Mouse (Mus musculus) ES-Bruce4 (cell line): ENCODE data around the gene Plscr4. TPM values are rescaled to one million over a fixed set of nuclear protein-coding genes. Genes with fewer than 3 reads are reported as not detected.

Source experiments
- H3K27ac ChIP-seq: 2 replicates; pipeline ENCODE4 v1.5.1; 2012; ENCODE audit warnings: low read length, inconsistent platforms; ENCODE audit not compliant: insufficient read depth
- H3K27me3 ChIP-seq: 2 replicates; pipeline ENCODE4 v1.6.1; 2012; ENCODE audit warnings: mild to moderate bottlenecking, low read length, inconsistent platforms; ENCODE audit not compliant: control insufficient read depth, poor library complexity, insufficient read depth, severe bottlenecking
- H3K36me3 ChIP-seq: 2 replicates; pipeline ENCODE4 v1.6.1; 2012; ENCODE audit warnings: inconsistent platforms, mild to moderate bottlenecking, low read length, moderate library complexity; ENCODE audit not compliant: control insufficient read depth, poor library complexity, insufficient read depth, severe bottlenecking
- H3K4me1 ChIP-seq: one replicate; pipeline ENCODE4 v1.8.1; 2011; ENCODE audit warnings: low read length; ENCODE audit not compliant: control insufficient read depth, insufficient read depth
- H3K4me3 ChIP-seq: 2 replicates; pipeline ENCODE4 v1.5.1; 2011; ENCODE audit warnings: low read depth, mild to moderate bottlenecking, low read length
- H3K9ac ChIP-seq: 2 replicates; pipeline ENCODE4 v1.6.1; 2012; ENCODE audit warnings: low read depth, mild to moderate bottlenecking, inconsistent platforms; ENCODE audit not compliant: poor library complexity, severe bottlenecking
- H3K9me3 ChIP-seq: replicated peaks from 2 replicates; pipeline ENCODE4 v1.6.1; 2012; ENCODE audit warnings: mild to moderate bottlenecking, low read length, inconsistent platforms; ENCODE audit not compliant: control insufficient read depth, poor library complexity, insufficient read depth, severe bottlenecking
- CTCF ChIP-seq: IDR thresholded peaks from one replicate; pipeline ENCODE4 v1.8.1; 2011; ENCODE audit warnings: low read depth, low read length
- EP300 ChIP-seq: IDR thresholded peaks from 2 replicates; pipeline ENCODE4 v1.6.1; 2011; ENCODE audit warnings: low read depth, low read length; ENCODE audit not compliant: insufficient read depth
- POLR2A ChIP-seq: IDR thresholded peaks from one replicate; pipeline ENCODE4 v1.8.1; 2011; ENCODE audit warnings: low read length; ENCODE audit not compliant: insufficient read depth
- polyA plus RNA-seq: library from polyadenylated mRNA; stranded (reverse); fragments of >200 nt; gene quantifications from 2 replicates; pipeline ENCODE4 v1.2.4, GENCODE M21; 2011; ENCODE audit warnings: low read depth; ENCODE audit not compliant: missing spikeins, insufficient read depth, insufficient read length

Gene Plscr4
- polyA plus RNA-seq, 1 experiment = not detected

DNA sequence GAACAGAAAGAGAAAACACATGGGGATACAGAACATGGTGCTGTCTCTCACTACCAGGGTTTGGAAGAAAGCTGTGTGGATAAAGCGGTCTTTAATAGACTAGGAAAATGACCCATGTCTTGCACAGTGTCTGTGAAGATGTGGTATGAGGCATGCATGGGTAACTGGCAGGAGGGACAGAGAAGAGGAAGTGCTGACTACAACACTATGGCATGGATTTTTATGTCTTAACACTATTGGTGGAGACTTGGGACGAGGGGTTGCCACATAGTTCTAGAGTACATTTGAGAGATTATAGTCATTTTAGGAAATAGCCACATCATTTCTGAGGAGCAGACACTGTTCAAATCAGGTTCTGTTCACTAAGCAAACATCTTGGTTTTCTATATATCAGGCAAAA is 16.0 kb downstream of the Plscr4 start:
- Histone ChIP-seq H3K9me3 (no peaks in the 10 kb centered on the region), H3K4me3 (no peak overlapping the region), H3K27ac (no peak overlapping the region), H3K9ac (no peak overlapping the region), H3K36me3 (no peaks in the 10 kb centered on the region), H3K27me3 (no peaks in the 10 kb centered on the region), H3K4me1 (no peaks in the 10 kb centered on the region)
- TF ChIP-seq POLR2A = no peak
- TF ChIP-seq EP300 = no peak
- TF ChIP-seq CTCF = no peak

DNA sequence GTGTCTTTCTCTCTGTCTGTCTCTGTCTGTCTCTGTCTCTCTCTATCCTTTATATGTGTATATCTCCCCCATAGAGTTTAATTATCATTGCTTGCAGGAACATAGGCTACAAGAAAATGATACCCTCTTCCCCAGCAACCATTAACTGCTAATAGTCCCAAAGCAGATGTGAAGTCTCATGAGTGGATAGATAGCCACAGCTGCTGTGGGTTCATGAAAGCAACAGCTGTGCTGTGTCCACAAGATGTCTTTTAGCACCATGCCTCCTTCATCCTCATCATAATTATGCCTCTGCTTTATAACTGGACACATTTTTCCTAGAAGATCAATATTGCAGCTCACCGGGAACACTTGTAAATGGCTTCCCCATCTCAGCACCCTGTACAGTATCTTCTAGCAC is 17.1 kb downstream of the Plscr4 start:
- no peak overlapping the region for H3K27ac ChIP-seq
- no peak overlapping the region for H3K9ac ChIP-seq
- no peaks in the 10 kb centered on the region for H3K9me3 ChIP-seq
- TF ChIP-seq POLR2A (no peak), EP300 (no peak), CTCF (no peak)
- no peaks in the 10 kb centered on the region for H3K27me3 ChIP-seq
- H3K4me1 ChIP-seq = no peaks in the 10 kb centered on the region
- H3K4me3 ChIP-seq = no peak overlapping the region
- no peaks in the 10 kb centered on the region for H3K36me3 ChIP-seq

DNA sequence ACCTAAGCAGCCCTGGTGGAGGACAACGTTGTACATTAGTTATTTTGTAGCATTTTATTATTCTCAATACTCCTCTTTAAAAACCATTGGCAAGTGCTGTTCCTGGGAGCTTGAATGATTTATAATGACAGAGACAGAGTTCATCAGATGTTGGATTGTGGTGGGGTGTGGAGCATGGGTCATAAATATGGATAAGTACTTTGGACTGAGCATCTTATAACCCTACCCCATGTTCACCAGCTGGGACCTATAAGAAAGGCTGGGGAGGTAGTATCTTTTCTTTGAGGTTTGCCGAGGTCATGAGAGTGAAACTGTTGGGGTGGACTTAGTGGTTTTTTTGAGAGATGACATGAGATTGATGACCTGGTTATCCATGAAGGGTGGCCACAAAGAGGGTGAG is 24.5 kb downstream of the Plscr4 start:
- no peaks in the 10 kb centered on the region for H3K36me3 ChIP-seq
- H3K9me3 ChIP-seq = no peaks in the 10 kb centered on the region; the same call in 1 of the 2 replicates
- H3K9ac ChIP-seq = no peak overlapping the region
- no peak overlapping the region for H3K4me3 ChIP-seq
- no peaks in the 10 kb centered on the region for H3K27me3 ChIP-seq
- no peaks in the 10 kb centered on the region for H3K4me1 ChIP-seq
- no peak overlapping the region for H3K27ac ChIP-seq
- no peak for TF ChIP-seq POLR2A
- no peak for TF ChIP-seq EP300
- TF ChIP-seq CTCF = no peak

DNA sequence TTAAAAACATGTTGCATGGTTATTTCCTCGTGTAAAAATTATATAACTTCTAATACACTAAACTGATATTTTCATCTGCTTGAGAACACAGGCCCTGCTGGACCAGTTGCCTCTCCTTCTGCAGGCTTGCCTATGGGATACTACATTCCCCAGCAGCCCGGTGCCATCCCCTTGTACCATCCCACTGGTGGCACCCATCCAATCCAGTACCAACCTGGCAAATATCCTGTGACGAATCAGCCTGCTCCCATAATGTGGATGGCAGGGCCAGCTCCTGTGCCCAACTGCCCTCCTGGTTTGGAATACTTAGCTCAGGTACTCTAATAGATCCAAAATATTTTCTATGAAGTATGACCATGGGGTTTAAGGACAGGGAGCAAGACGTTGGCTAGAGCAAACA is 25.4 kb downstream of the Plscr4 start:
- H3K27ac ChIP-seq = no peak overlapping the region
- no peak overlapping the region for H3K4me3 ChIP-seq
- H3K9ac ChIP-seq = no peak overlapping the region
- no peaks in the 10 kb centered on the region for H3K36me3 ChIP-seq
- TF ChIP-seq EP300 = no peak
- no peak for TF ChIP-seq POLR2A
- no peak for TF ChIP-seq CTCF
- H3K9me3 ChIP-seq = no peaks in the 10 kb centered on the region; the same call in 1 of the 2 replicates
- H3K4me1 ChIP-seq = no peaks in the 10 kb centered on the region
- no peaks in the 10 kb centered on the region for H3K27me3 ChIP-seq

DNA sequence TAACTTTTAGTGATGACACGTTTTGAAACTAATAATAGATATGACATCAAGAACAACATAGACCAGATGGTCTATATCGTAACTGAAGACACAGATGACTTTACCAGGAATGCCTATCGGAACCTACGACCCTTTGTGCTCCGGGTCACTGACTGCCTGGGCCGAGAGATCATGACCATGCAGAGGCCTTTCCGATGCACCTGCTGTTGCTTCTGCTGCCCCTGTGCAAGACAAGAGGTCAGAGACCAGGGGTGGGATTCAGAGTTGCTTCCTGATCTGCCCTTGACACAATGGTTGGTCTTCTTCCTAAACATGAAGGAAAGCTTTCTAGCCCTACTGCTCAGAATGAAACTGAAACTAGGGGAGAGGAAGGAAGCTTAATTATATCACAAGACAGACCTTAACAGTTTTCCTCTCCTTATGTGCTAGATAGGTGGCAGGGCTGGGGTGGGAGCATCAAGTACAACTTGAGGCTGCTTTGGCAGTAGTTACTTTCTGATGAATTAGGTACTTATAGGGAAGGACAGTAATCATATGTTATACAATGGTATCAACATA is 27.6 kb downstream of the Plscr4 start:
- Histone ChIP-seq H3K27ac (no peak overlapping the region), H3K4me1 (no peaks in the 10 kb centered on the region), H3K9me3 (no peaks in the 10 kb centered on the region; the same call in 1 of the 2 replicates), H3K36me3 (no peaks in the 10 kb centered on the region), H3K9ac (no peak overlapping the region), H3K4me3 (no peak overlapping the region), H3K27me3 (no peaks in the 10 kb centered on the region)
- TF ChIP-seq CTCF = no peak
- TF ChIP-seq EP300 = no peak
- TF ChIP-seq POLR2A = no peak

- Histone ChIP-seq H3K9ac (no peak overlapping the region), H3K36me3 (no peaks in the 10 kb centered on the region), H3K9me3 (no peaks in the 10 kb centered on the region), H3K4me1 (no peaks in the 10 kb centered on the region), H3K27me3 (no peaks in the 10 kb centered on the region), H3K4me3 (no peak overlapping the region), H3K27ac (no peak overlapping the region)
- no peak for TF ChIP-seq EP300
These were observed 32.7 kb downstream of the Plscr4 start for GRCm38 (mm10) chr9:92489857-92490256.
